Mouse (Mus musculus): Measurements from ENCODE around the gene Fam196b. TPM values are rescaled to one million over a fixed set of nuclear protein-coding genes. Genes with fewer than 3 reads are reported as not detected.

Fam196b gene
- total and polyA plus RNA-seq, 3 experiments, result 0.13 to 0.38 TPM; not detected in 1

DNA sequence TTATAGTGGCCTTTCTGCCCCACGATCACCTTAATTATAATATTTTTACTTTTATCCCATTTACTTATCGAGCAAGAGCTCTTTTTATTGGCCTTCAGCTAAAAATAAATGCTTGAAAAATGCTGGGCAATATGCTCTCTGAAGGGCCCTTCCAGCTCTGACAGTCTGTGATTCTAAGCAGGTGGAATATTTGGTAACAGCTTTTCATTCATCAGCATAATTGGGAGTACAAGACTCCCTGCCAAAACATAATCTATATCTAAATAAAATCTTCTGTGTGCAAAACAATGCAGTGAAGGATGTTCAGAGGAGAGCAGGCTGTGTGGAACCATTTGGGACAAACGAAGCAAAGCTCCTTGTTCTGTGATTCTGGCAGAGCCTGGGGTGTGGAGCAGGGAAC is 23.3 kb upstream of the Fam196b start:
- no peaks in the 10 kb centered on the region for H3K27me3 ChIP-seq (replicated peaks)
- peaks cover 5% of the 10 kb centered on the region for H3K9me3 ChIP-seq (replicated peaks; ENCODE audit: low read length)
- peaks cover 0 to 3% of the 10 kb centered on the region in 2 experiments; a peak in 1 of 4 replicates for H3K4me1 ChIP-seq (ENCODE audit: control insufficient read depth in 1 of 2, insufficient read depth in 2 of 2)
- no peaks in the 10 kb centered on the region for H3K79me2 ChIP-seq (replicated peaks; ENCODE audit: control insufficient read depth, extremely low read depth, insufficient read depth, poor library complexity, severe bottlenecking)
- TF ChIP-seq RCOR1 (conservative IDR thresholded peaks at IDR 0.05; ENCODE audit: low read depth, low read length), result no peak
- TF ChIP-seq CTCF (conservative IDR thresholded peaks at IDR 0.05 in 1 of 2, IDR thresholded peaks at IDR 0.05 in 1 of 2; ENCODE audit: low read depth in 2 of 2, low read length in 2 of 2), result no peak
- no peak for TF ChIP-seq RAD21 (IDR thresholded peaks at IDR 0.05; ENCODE audit: low read depth, low read length)
- TF ChIP-seq HCFC1 (IDR thresholded peaks at IDR 0.05; ENCODE audit: low read depth, low read length), result no peak
- TF ChIP-seq ELF1 (IDR thresholded peaks at IDR 0.05; ENCODE audit: low read depth, low read length), result no peak
- no peak for TF ChIP-seq NRF1 (IDR thresholded peaks at IDR 0.05; ENCODE audit: low read depth, low read length)
- no peak for TF ChIP-seq MXI1 (IDR thresholded peaks at IDR 0.05; ENCODE audit: low read depth, low read length)
- TF ChIP-seq JUN (IDR thresholded peaks at IDR 0.05; ENCODE audit: insufficient read depth, low read depth, low read length), result no peak
- no peak for TF ChIP-seq ZNF384 (IDR thresholded peaks at IDR 0.05; ENCODE audit: low read depth, low read length)
- no peak for TF ChIP-seq MEF2A (IDR thresholded peaks at IDR 0.05; ENCODE audit: borderline replicate concordance, low read depth, low read length)
- TF ChIP-seq MYC (IDR thresholded peaks at IDR 0.05; ENCODE audit: low read depth, low read length), result no peak
- no peak for TF ChIP-seq SIN3A (IDR thresholded peaks at IDR 0.05; ENCODE audit: low read length)
- no peak for TF ChIP-seq PAX5 (IDR thresholded peaks at IDR 0.05; ENCODE audit: low read length)
- TF ChIP-seq ZC3H11A (IDR thresholded peaks at IDR 0.05; ENCODE audit: low read depth, low read length), result no peak
- TF ChIP-seq ETS1 (conservative IDR thresholded peaks at IDR 0.05; ENCODE audit: low read depth, low read length), result no peak
- TF ChIP-seq POLR2A (IDR thresholded peaks at IDR 0.05; ENCODE audit: low read depth, low read length), result no peak
- no peak for TF ChIP-seq JUND (conservative IDR thresholded peaks at IDR 0.05; ENCODE audit: low read depth, low read length)
- no peak for TF ChIP-seq USF1 (IDR thresholded peaks at IDR 0.05; ENCODE audit: low read depth, low read length)
- DNase-seq (ENCODE audit: extremely low read depth), result no peak
- dilution Hi-C loops (cut with MboI; ENCODE audit: extremely low pct_ligation_motif_present, extremely low pct_unique_long_range_greater_than_20kb, low sequenced_read_pairs), result no loop called here
- peaks cover 70 to 94% of the 10 kb centered on the region in 2 experiments for H3K36me3 ChIP-seq (replicated peaks in 1 of 2; ENCODE audit: control insufficient read depth in 1 of 2, insufficient read depth in 1 of 2, low read length in 1 of 2)
- H3K4me2 ChIP-seq (ENCODE audit: insufficient read depth, low read depth, poor library complexity, severe bottlenecking), result no peak overlapping the region
- H3K4me3 ChIP-seq (replicated peaks in 1 of 3; ENCODE audit: low read depth in 2 of 3, low read length in 2 of 3, poor library complexity in 1 of 3), result no peak overlapping the region
- H3K9ac ChIP-seq (ENCODE audit: insufficient read depth, low read depth), result no peak overlapping the region
- H3K27ac ChIP-seq (ENCODE audit: insufficient read depth, low read depth), result no peak overlapping the region
- in situ Hi-C loops (cut with MboI; ENCODE audit: low pct_ligation_motif_present, low pct_unique_long_range_greater_than_20kb, low sequenced_read_pairs), result no loop called here

DNA sequence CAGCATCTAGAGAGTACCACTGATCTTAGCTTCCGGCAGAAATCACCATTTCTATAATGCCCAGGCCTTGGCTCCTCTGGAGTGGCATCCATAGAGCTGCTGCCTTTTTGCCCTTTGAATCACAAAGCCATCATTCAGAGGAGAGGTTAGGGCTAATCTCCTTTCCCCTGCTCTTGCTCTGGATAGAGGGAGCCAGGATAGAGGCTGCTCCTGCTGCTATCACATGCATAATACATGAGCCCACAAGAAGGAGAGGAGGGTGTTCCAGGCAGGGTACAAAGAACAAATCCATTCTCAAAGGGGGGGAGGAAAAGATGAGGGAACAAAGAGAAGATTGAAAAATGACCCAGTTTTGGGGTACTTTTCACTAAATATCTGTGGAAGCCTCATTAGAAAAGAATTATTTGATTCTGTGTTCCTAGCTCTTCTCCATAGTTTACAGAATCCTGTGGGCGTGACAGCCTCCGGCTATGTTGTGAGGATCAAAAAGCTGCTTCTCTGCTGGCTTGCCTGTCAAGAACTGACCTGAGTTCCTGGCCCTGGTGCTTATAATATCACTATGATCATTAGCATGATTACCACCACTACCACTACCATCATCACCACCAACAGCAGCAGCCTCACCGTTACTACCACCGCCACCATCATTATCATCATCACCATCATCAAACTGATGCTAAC is 16.8 kb upstream of the Fam196b start:
- no peak overlapping the region for H3K4me3 ChIP-seq (replicated peaks in 1 of 3; ENCODE audit: low read depth in 2 of 3, low read length in 2 of 3, poor library complexity in 1 of 3)
- no peaks in the 10 kb centered on the region for H3K4me1 ChIP-seq (ENCODE audit: control insufficient read depth in 1 of 2, insufficient read depth in 2 of 2)
- DNase-seq (ENCODE audit: extremely low read depth), result no peak
- no peak overlapping the region for H3K9ac ChIP-seq (ENCODE audit: insufficient read depth, low read depth)
- H3K4me2 ChIP-seq (ENCODE audit: insufficient read depth, low read depth, poor library complexity, severe bottlenecking), result no peak overlapping the region
- H3K27me3 ChIP-seq (replicated peaks), result no peaks in the 10 kb centered on the region
- H3K36me3 ChIP-seq (replicated peaks in 1 of 2; ENCODE audit: control insufficient read depth in 1 of 2, insufficient read depth in 1 of 2, low read length in 1 of 2), result peaks cover 80 to 100% of the 10 kb centered on the region in 2 experiments
- peaks cover under 1% of the 10 kb centered on the region for H3K9me3 ChIP-seq (replicated peaks; ENCODE audit: low read length)
- H3K27ac ChIP-seq (ENCODE audit: insufficient read depth, low read depth), result no peak overlapping the region
- TF ChIP-seq KAT2A (IDR thresholded peaks at IDR 0.05; ENCODE audit: insufficient replicate concordance, low read length), result no peak
- TF ChIP-seq ETS1 (conservative IDR thresholded peaks at IDR 0.05; ENCODE audit: low read depth, low read length), result no peak
- TF ChIP-seq NELFE (IDR thresholded peaks at IDR 0.05; ENCODE audit: low read depth, low read length), result no peak
- no peak for TF ChIP-seq RAD21 (IDR thresholded peaks at IDR 0.05; ENCODE audit: low read depth, low read length)
- TF ChIP-seq EP300 (IDR thresholded peaks at IDR 0.05; ENCODE audit: low read length), result no peak
- TF ChIP-seq ZNF384 (IDR thresholded peaks at IDR 0.05; ENCODE audit: low read depth, low read length), result no peak
- TF ChIP-seq POLR2AphosphoS2 (IDR thresholded peaks at IDR 0.05; ENCODE audit: low read depth, low read length), result no peak
- no peak for TF ChIP-seq SMC3 (IDR thresholded peaks at IDR 0.05; ENCODE audit: low read depth, low read length)
- TF ChIP-seq CTCF (conservative IDR thresholded peaks at IDR 0.05 in 1 of 2, IDR thresholded peaks at IDR 0.05 in 1 of 2; ENCODE audit: low read depth in 2 of 2, low read length in 2 of 2), result no peak
- no peak for TF ChIP-seq USF1 (IDR thresholded peaks at IDR 0.05; ENCODE audit: low read depth, low read length)
- no peak for TF ChIP-seq TCF12 (IDR thresholded peaks at IDR 0.05; ENCODE audit: low read depth, low read length)
- no peak for TF ChIP-seq HCFC1 (IDR thresholded peaks at IDR 0.05; ENCODE audit: low read depth, low read length)
- in situ Hi-C loops (cut with MboI; ENCODE audit: low pct_ligation_motif_present, low pct_unique_long_range_greater_than_20kb, low sequenced_read_pairs), result no loop called here
- H3K79me2 ChIP-seq (replicated peaks; ENCODE audit: control insufficient read depth, extremely low read depth, insufficient read depth, poor library complexity, severe bottlenecking), result no peaks in the 10 kb centered on the region
- dilution Hi-C loops (cut with MboI; ENCODE audit: extremely low pct_ligation_motif_present, extremely low pct_unique_long_range_greater_than_20kb, low sequenced_read_pairs), result no loop called here
